Mouse (Mus musculus): ENCODE measurements around the gene Rbl1. TPM values are rescaled to one million over a fixed set of nuclear protein-coding genes. Genes with fewer than 3 reads are reported as not detected.

Rbl1 gene
- polyA plus RNA-seq, 1 experiment from 2014 or later: 18.5 TPM

GRCm38 (mm10) chr2:157128072-157128471, 76.3 kb downstream of the Rbl1 start:
- DNase-seq (ENCODE audit: low spot score): no peak
- Histone ChIP-seq H3K9me3 (no peaks in the 10 kb centered on the region), H3K27me3 (ENCODE audit: insufficient read depth, poor library complexity, severe bottlenecking) (no peaks in the 10 kb centered on the region), H3K4me1 (0 out of 2 replicates have a peak, but pooled peaks cover 3% of the 10 kb centered on the region), H3K36me3 (peaks cover 13% of the 10 kb centered on the region), H3K27ac (no peak overlapping the region), H3K4me3 (no peak overlapping the region)
- WGBS: 66% methylated on average over 4 of the region's 4 CpGs

GRCm38 (mm10) chr2:157127370-157127769, 77.0 kb downstream of the Rbl1 start:
- H3K36me3 ChIP-seq: peaks cover 15% of the 10 kb centered on the region
- H3K4me3 ChIP-seq: no peak overlapping the region
- DNase-seq (ENCODE audit: low spot score): no peak
- H3K27ac ChIP-seq: no peak overlapping the region
- 88% methylated on average over 3 of the region's 3 CpGs for WGBS
- H3K9me3 ChIP-seq: no peaks in the 10 kb centered on the region
- no peaks in the 10 kb centered on the region for H3K27me3 ChIP-seq (ENCODE audit: insufficient read depth, poor library complexity, severe bottlenecking)
- 0 out of 2 replicates have a peak, but pooled peaks cover 3% of the 10 kb centered on the region for H3K4me1 ChIP-seq

- Histone ChIP-seq H3K27ac (no peak overlapping the region), H3K4me3 (no peak overlapping the region), H3K27me3 (ENCODE audit: insufficient read depth, poor library complexity, severe bottlenecking) (no peaks in the 10 kb centered on the region), H3K4me1 (no peaks in the 10 kb centered on the region), H3K9me3 (no peaks in the 10 kb centered on the region), H3K36me3 (peaks cover 32% of the 10 kb centered on the region)
- 73% methylated on average over 3 of the region's 3 CpGs for WGBS
- DNase-seq (ENCODE audit: low spot score): no peak
These were observed 79.1 kb downstream of the Rbl1 start for GRCm38 (mm10) chr2:157125246-157125645.

- no peaks in the 10 kb centered on the region for H3K9me3 ChIP-seq
- H3K4me3 ChIP-seq: no peak overlapping the region
These were observed 82.6 kb downstream of the Rbl1 start for GRCm38 (mm10) chr2:157121766-157122165.

GRCm38 (mm10) chr2:157119075-157119474, 85.3 kb downstream of the Rbl1 start:
- no peaks in the 10 kb centered on the region for H3K27me3 ChIP-seq (ENCODE audit: insufficient read depth, poor library complexity, severe bottlenecking)
- H3K36me3 ChIP-seq: peaks cover 41% of the 10 kb centered on the region
- H3K4me3 ChIP-seq: no peak overlapping the region
- no peak overlapping the region for H3K27ac ChIP-seq
- DNase-seq (ENCODE audit: low spot score): no peak
- WGBS: 76% methylated on average over 3 of the region's 3 CpGs
- H3K4me1 ChIP-seq: no peaks in the 10 kb centered on the region
- no peaks in the 10 kb centered on the region for H3K9me3 ChIP-seq

More at GRCm38 (mm10) chr2:157121766-157122165, 82.6 kb downstream of the Rbl1 start:
- Histone ChIP-seq H3K27me3 (ENCODE audit: insufficient read depth, poor library complexity, severe bottlenecking) (no peaks in the 10 kb centered on the region), H3K27ac (no peak overlapping the region), H3K36me3 (peaks cover 37% of the 10 kb centered on the region), H3K4me1 (no peaks in the 10 kb centered on the region)
- DNase-seq (ENCODE audit: low spot score): no peak
- 84% methylated on average over 8 of the region's 8 CpGs for WGBS

GRCm38 (mm10) chr2:157118556-157118955, 85.8 kb downstream of the Rbl1 start:
- H3K4me1 ChIP-seq: no peaks in the 10 kb centered on the region
- no peak overlapping the region for H3K4me3 ChIP-seq
- H3K9me3 ChIP-seq: no peaks in the 10 kb centered on the region
- WGBS: 87% methylated on average over 4 of the region's 4 CpGs
- H3K36me3 ChIP-seq: peaks cover 46% of the 10 kb centered on the region
- H3K27ac ChIP-seq: no peak overlapping the region
- no peak for DNase-seq (ENCODE audit: low spot score)
- no peaks in the 10 kb centered on the region for H3K27me3 ChIP-seq (ENCODE audit: insufficient read depth, poor library complexity, severe bottlenecking)

GRCm38 (mm10) chr2:157116964-157117363, 87.4 kb downstream of the Rbl1 start:
- 18% methylated on average over 3 of the region's 3 CpGs for WGBS
- Histone ChIP-seq H3K27ac (no peak overlapping the region), H3K4me1 (no peaks in the 10 kb centered on the region), H3K9me3 (no peaks in the 10 kb centered on the region), H3K4me3 (no peak overlapping the region), H3K36me3 (peaks cover 49% of the 10 kb centered on the region), H3K27me3 (ENCODE audit: insufficient read depth, poor library complexity, severe bottlenecking) (no peaks in the 10 kb centered on the region)
- DNase-seq (ENCODE audit: low spot score): no peak

GRCm38 (mm10) chr2:157108236-157108635, 96.1 kb downstream of the Rbl1 start:
- no peaks in the 10 kb centered on the region for H3K27me3 ChIP-seq (ENCODE audit: insufficient read depth, poor library complexity, severe bottlenecking)
- H3K27ac ChIP-seq: no peak overlapping the region
- H3K4me1 ChIP-seq: no peaks in the 10 kb centered on the region
- H3K4me3 ChIP-seq: no peak overlapping the region
- WGBS: 90% methylated on average over 4 of the region's 4 CpGs
- H3K9me3 ChIP-seq: no peaks in the 10 kb centered on the region
- H3K36me3 ChIP-seq: peaks cover 75% of the 10 kb centered on the region
- no peak for DNase-seq (ENCODE audit: low spot score)

GRCm38 (mm10) chr2:157104454-157104853, 99.9 kb downstream of the Rbl1 start:
- WGBS: 83% methylated on average over 8 of the region's 8 CpGs
- peaks cover 79% of the 10 kb centered on the region for H3K36me3 ChIP-seq
- no peak overlapping the region for H3K4me3 ChIP-seq

GRCm38 (mm10) chr2:157102256-157102655, 102.1 kb downstream of the Rbl1 start:
- Histone ChIP-seq H3K9me3 (no peaks in the 10 kb centered on the region), H3K4me1 (peaks cover 14% of the 10 kb centered on the region), H3K27ac (no peak overlapping the region), H3K27me3 (ENCODE audit: insufficient read depth, poor library complexity, severe bottlenecking) (no peaks in the 10 kb centered on the region), H3K36me3 (peaks cover 76% of the 10 kb centered on the region), H3K4me3 (no peak overlapping the region)
- DNase-seq (ENCODE audit: low spot score): no peak
- 71% methylated on average over 2 of the region's 2 CpGs for WGBS

More at GRCm38 (mm10) chr2:157104454-157104853, 99.9 kb downstream of the Rbl1 start:
- no peak for DNase-seq (ENCODE audit: low spot score)
- Histone ChIP-seq H3K4me1 (peaks cover 14% of the 10 kb centered on the region), H3K27ac (no peak overlapping the region), H3K27me3 (ENCODE audit: insufficient read depth, poor library complexity, severe bottlenecking) (no peaks in the 10 kb centered on the region), H3K9me3 (no peaks in the 10 kb centered on the region)

- no peak overlapping the region for H3K4me3 ChIP-seq
- DNase-seq (ENCODE audit: low spot score): no peak
- peaks cover 14% of the 10 kb centered on the region for H3K4me1 ChIP-seq
- H3K27ac ChIP-seq: no peak overlapping the region
- H3K36me3 ChIP-seq: peaks cover 70% of the 10 kb centered on the region
- 99% methylated on average over 9 of the region's 9 CpGs for WGBS
- no peaks in the 10 kb centered on the region for H3K27me3 ChIP-seq (ENCODE audit: insufficient read depth, poor library complexity, severe bottlenecking)
- no peaks in the 10 kb centered on the region for H3K9me3 ChIP-seq
These were observed 102.7 kb downstream of the Rbl1 start for GRCm38 (mm10) chr2:157101650-157102049.

GRCm38 (mm10) chr2:157100319-157100605, 104.1 kb downstream of the Rbl1 start:
- WGBS: 75% methylated on average over 12 of the region's 12 CpGs
- Histone ChIP-seq H3K4me1 (peaks cover 14% of the 10 kb centered on the region), H3K27me3 (ENCODE audit: insufficient read depth, poor library complexity, severe bottlenecking) (no peaks in the 10 kb centered on the region), H3K36me3 (peaks cover 62% of the 10 kb centered on the region), H3K27ac (0 out of 2 replicates have a peak overlapping the region, but pooled peaks have one; percentile 24), H3K4me3 (no peak overlapping the region), H3K9me3 (no peaks in the 10 kb centered on the region)
- no peak for DNase-seq (ENCODE audit: low spot score)

GRCm38 (mm10) chr2:157099532-157100318, 104.6 kb downstream of the Rbl1 start:
- Histone ChIP-seq H3K4me3 (no peak overlapping the region), H3K27ac (0 out of 2 replicates have a peak overlapping the region, but pooled peaks have one; percentile 24), H3K27me3 (ENCODE audit: insufficient read depth, poor library complexity, severe bottlenecking) (no peaks in the 10 kb centered on the region), H3K36me3 (peaks cover 57% of the 10 kb centered on the region), H3K9me3 (no peaks in the 10 kb centered on the region), H3K4me1 (peaks cover 14% of the 10 kb centered on the region)
- WGBS: 68% methylated on average over 12 of the region's 12 CpGs
- DNase-seq (ENCODE audit: low spot score): no peak

All from heart, embryonic 10.5 days (tissue).